Mouse (Mus musculus): ENCODE results near the gene Lypd8. TPM values are rescaled to one million over a fixed set of nuclear protein-coding genes. Genes with fewer than 3 reads are reported as not detected.

The Lypd8 gene
- polyA plus RNA-seq (2017; shearing (Covaris generic)), result not detected

DNA sequence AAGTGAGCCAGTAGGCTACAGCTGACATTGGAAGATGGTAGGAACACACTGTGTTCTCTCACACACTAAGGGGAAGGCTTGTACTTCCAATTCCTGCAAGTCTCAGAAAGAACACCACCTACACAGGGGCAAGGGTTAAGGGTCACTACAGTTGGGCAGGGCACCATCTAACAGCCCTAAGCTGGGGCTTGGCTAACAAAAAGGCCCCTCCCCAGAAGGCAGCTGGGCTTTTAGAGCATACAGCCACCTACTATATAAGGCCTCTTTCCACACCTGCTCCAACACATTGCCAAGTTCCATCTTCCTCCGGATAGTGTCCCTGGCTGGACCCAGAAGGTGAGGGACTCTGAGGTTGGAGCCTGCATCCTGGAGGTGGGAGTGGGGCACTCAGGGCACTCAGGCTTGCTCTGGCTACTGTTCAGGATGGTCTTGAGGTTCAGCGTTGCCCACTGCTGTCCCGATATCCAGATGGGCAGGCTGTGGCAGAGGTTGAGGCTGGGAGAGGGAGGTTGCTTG is at the start of gene Lypd8:
Gene Lypd8, plus strand, starts transcription at position 281 of the 516 bp plus-strand sequence.

DNA sequence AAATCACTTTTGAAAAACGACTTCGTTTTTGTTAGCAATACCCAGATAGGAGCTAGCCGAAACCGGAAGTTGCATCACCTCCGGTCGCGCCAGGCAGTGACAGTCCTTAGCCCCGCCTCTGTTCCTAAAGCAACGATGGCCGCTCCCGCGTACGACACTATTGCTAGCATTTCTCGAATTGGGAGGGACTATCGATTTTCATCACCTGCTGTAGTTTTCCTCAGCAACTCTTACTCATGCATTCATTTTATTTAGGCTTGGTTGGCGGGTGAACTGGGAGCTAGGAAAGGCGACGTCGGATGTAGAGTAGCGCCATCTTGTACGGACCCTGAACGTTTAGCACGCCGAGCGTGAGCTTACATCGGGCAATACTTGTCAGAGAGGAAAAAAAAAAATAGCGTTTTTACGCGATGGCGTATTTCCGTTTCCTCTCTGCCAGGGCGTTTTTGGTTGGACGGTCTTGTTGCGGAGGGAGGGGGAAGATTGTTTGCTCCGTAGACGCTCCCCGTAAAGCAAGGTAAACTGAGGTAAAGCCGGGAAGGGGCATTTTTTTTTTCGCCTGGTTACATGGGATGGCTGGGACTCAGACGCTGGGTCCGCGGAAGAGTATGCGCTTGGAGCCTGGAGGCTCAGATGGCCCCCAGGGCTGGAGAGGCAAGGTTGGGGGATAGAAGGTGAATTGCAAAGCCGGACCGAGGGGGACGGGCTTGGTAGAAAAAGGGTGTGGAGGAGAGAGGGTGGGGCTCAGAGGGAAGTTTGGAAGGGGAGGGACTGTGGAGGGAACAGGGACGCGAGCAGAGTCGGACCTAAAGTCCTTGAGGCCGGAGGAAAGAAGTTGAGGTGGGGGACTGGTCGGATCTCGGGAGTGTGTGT is 48.3 kb upstream of the Lypd8 start, which contains the start of the genes Zfp672 and Sh3bp5l:
Gene Zfp672, minus strand, starts transcription at position 64 of the 873 bp plus-strand sequence.
Gene Sh3bp5l, plus strand, starts transcription at position 449 of the 873 bp plus-strand sequence.

DNA sequence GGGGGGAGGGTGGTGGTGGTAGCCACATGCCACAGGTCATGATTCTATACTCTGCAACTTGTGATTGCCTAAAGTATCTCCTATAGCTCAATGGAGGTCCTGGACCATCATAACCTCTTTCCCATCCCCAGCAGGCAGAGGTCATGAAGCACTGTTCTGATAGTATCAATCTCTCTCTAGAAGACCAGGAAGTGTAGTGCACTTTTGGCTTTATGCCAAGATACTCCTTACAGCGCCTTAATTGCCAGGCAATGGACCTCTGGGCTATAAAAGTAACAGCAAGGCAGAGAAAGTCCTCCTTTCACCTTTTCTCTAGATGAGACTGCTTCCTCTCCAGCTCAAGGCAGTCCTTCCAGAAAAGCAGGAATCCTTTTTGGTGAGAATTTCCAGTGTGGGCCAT is 42.0 kb downstream of the Lypd8 start, which contains the start of gene 1810065E05Rik:
Gene 1810065E05Rik, plus strand, starts transcription at position 297 of the 400 bp plus-strand sequence.

DNA sequence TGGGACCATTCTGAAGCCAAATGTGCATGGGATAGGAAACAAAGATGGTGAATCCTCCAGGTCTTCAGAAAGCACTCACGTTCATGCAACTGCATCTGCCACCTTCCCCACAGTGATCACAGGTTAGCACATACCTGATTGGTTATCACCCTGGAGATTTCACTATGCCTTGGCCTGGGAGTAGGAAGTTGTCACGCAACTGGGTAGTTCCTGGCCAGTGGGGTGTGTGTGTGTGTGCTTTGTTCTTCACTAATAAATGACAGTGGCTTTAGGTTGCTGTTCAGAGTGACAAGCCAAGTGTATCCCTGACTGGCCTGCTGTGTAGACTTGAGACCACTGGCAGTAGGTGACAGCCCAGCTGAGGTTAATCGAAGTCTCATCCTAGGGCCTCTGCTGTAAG is 53.4 kb downstream of the Lypd8 start, which contains the start of gene Gm12253:
Gene Gm12253, plus strand, starts transcription at position 301 of the 400 bp plus-strand sequence.

Other genes with a start within 250 kb of the Lypd8 start
- gene Gemin5, start 210.5 kb upstream of the Lypd8 start, polyA plus RNA-seq (2017; shearing (Covaris generic)), result 12.6 TPM
- 82.4 TPM for gene Mrpl22, start 207.4 kb upstream of the Lypd8 start, polyA plus RNA-seq (2017; shearing (Covaris generic))
- 624 TPM for gene Igtp, start 179.5 kb upstream of the Lypd8 start, polyA plus RNA-seq (2017; shearing (Covaris generic))
- 86.1 TPM for gene Irgm2, start 179.4 kb upstream of the Lypd8 start, polyA plus RNA-seq (2017; shearing (Covaris generic))
- gene 4930438A08Rik, start 104.2 kb upstream of the Lypd8 start, polyA plus RNA-seq (2017; shearing (Covaris generic)), result not detected
- gene Zfp692, start 72.0 kb upstream of the Lypd8 start, polyA plus RNA-seq (2017; shearing (Covaris generic)), result 22.4 TPM
- gene Zfp672, start 48.7 kb upstream of the Lypd8 start, polyA plus RNA-seq (2017; shearing (Covaris generic)), result 43.6 TPM
- 27.3 TPM for gene Sh3bp5l, start 48.3 kb upstream of the Lypd8 start, polyA plus RNA-seq (2017; shearing (Covaris generic))
- gene 1810065E05Rik, start 42.1 kb downstream of the Lypd8 start, polyA plus RNA-seq (2017; shearing (Covaris generic)), result not detected
- not detected for gene Gm12253, start 53.5 kb downstream of the Lypd8 start, polyA plus RNA-seq (2017; shearing (Covaris generic))
- not detected for gene Lypd9, start 73.9 kb downstream of the Lypd8 start, polyA plus RNA-seq (2017; shearing (Covaris generic))
- gene Olfr30, start 83.2 kb downstream of the Lypd8 start, polyA plus RNA-seq (2017; shearing (Covaris generic)), result not detected
- gene Olfr332, start 113.5 kb downstream of the Lypd8 start, polyA plus RNA-seq (2017; shearing (Covaris generic)), result 0.07 TPM
- gene Olfr331, start 123.5 kb downstream of the Lypd8 start, polyA plus RNA-seq (2017; shearing (Covaris generic)), result not detected
- gene Olfr330, start 155.8 kb downstream of the Lypd8 start, polyA plus RNA-seq (2017; shearing (Covaris generic)), result not detected
- gene Olfr329-ps, start 167.4 kb downstream of the Lypd8 start, polyA plus RNA-seq (2017; shearing (Covaris generic)), result not detected
- gene Olfr328, start 176.6 kb downstream of the Lypd8 start, polyA plus RNA-seq (2017; shearing (Covaris generic)), result not detected
- not detected for gene Olfr224, start 191.5 kb downstream of the Lypd8 start, polyA plus RNA-seq (2017; shearing (Covaris generic))
- not detected for gene Olfr325, start 198.7 kb downstream of the Lypd8 start, polyA plus RNA-seq (2017; shearing (Covaris generic))
- not detected for gene Olfr324, start 216.1 kb downstream of the Lypd8 start, polyA plus RNA-seq (2017; shearing (Covaris generic))
- not detected for gene 2210407C18Rik, start 237.0 kb downstream of the Lypd8 start, polyA plus RNA-seq (2017; shearing (Covaris generic))

Data from activated CD4-positive, CD25-positive, alpha-beta regulatory T cell, adult 9 weeks (primary cell).